Mouse (Mus musculus) granulocyte monocyte progenitor cell, adult 5-6 weeks (primary cell): ENCODE data around the gene Slc9a1. TPM values are rescaled to one million over a fixed set of nuclear protein-coding genes. Genes with fewer than 3 reads are reported as not detected.

Source experiments
- ATAC-seq: replicated peaks from 2 replicates; pipeline ENCODE4 v1.8.0; 2016; ENCODE audit warnings: mild to moderate bottlenecking, moderate TSS enrichment, inconsistent platforms; ENCODE audit not compliant: poor library complexity, severe bottlenecking
- total RNA-seq, 2 experiments: library from RNA; stranded (forward) in 1 of 2; stranded (reverse) in 1 of 2; fragments of 200-712, 200-1000 nt in 1 of 2; fragments of >200 nt in 1 of 2; fragmentation: Nextera tagmentation in 1 of 2; gene quantifications; 2 replicates each; pipeline ENCODE4 v1.2.3; 2014 to 2017

Gene Slc9a1
- total RNA-seq, 2 experiments from 2014 or later: 9.9 to 17.4 TPM

GRCm38 (mm10) chr4:133469122-133469521, 99.6 kb downstream of the Slc9a1 start:
- no peak; the same call in 1 of the 2 replicates for ATAC-seq

- ATAC-seq: no peak
Measured at GRCm38 (mm10) chr4:133471135-133471821, 101.8 kb downstream of the Slc9a1 start.

Other genes starting within 250 kb of the Slc9a1 start
- gene Wasf2, start 239.2 kb upstream of the Slc9a1 start, total RNA-seq (2014; fragmentation: Nextera tagmentation): 109 and 147 TPM in 2 replicates
- gene Wasf2, start 239.2 kb upstream of the Slc9a1 start, total RNA-seq (2017): 34.1 and 37.3 TPM in 2 replicates
- not detected in 2 replicates for gene Cd164l2, start 157.6 kb upstream of the Slc9a1 start, total RNA-seq (2014; fragmentation: Nextera tagmentation)
- not detected in 2 replicates for gene Cd164l2, start 157.6 kb upstream of the Slc9a1 start, total RNA-seq (2017)
- gene Gpr3, start 157.2 kb upstream of the Slc9a1 start, total RNA-seq (2014; fragmentation: Nextera tagmentation): not detected in 2 replicates
- gene Gpr3, start 157.2 kb upstream of the Slc9a1 start, total RNA-seq (2017): 0.36 TPM in 1 of 2 replicates, not detected in the other
- 0.19 and 2.0 TPM in 2 replicates for gene Map3k6, start 128.9 kb upstream of the Slc9a1 start, total RNA-seq (2014; fragmentation: Nextera tagmentation)
- gene Map3k6, start 128.9 kb upstream of the Slc9a1 start, total RNA-seq (2017): 3.7 and 4.1 TPM in 2 replicates
- 1.8 and 6.1 TPM in 2 replicates for gene Sytl1, start 106.6 kb upstream of the Slc9a1 start, total RNA-seq (2014; fragmentation: Nextera tagmentation)
- 2.2 and 2.6 TPM in 2 replicates for gene Sytl1, start 106.6 kb upstream of the Slc9a1 start, total RNA-seq (2017)
- 52.0 and 54.1 TPM in 2 replicates for gene Tmem222, start 91.9 kb upstream of the Slc9a1 start, total RNA-seq (2014; fragmentation: Nextera tagmentation)
- gene Tmem222, start 91.9 kb upstream of the Slc9a1 start, total RNA-seq (2017): 16.0 and 20.0 TPM in 2 replicates
- 10.2 and 10.7 TPM in 2 replicates for gene Wdtc1, start 16.2 kb upstream of the Slc9a1 start, total RNA-seq (2014; fragmentation: Nextera tagmentation)
- gene Wdtc1, start 16.2 kb upstream of the Slc9a1 start, total RNA-seq (2017): 7.2 and 9.1 TPM in 2 replicates
- not detected in 2 replicates for gene Tent5b, start 110.4 kb downstream of the Slc9a1 start, total RNA-seq (2014; fragmentation: Nextera tagmentation)
- not detected in 2 replicates for gene Tent5b, start 110.4 kb downstream of the Slc9a1 start, total RNA-seq (2017)
- not detected in 2 replicates for gene Trnp1, start 128.8 kb downstream of the Slc9a1 start, total RNA-seq (2014; fragmentation: Nextera tagmentation)
- gene Trnp1, start 128.8 kb downstream of the Slc9a1 start, total RNA-seq (2017): not detected in 2 replicates
- gene Kdf1, start 149.3 kb downstream of the Slc9a1 start, total RNA-seq (2014; fragmentation: Nextera tagmentation): 0.32 TPM in 1 of 2 replicates, not detected in the other
- not detected in 2 replicates for gene Kdf1, start 149.3 kb downstream of the Slc9a1 start, total RNA-seq (2017)
- 246 and 253 TPM in 2 replicates for gene Nudc, start 176.3 kb downstream of the Slc9a1 start, total RNA-seq (2014; fragmentation: Nextera tagmentation)
- 262 and 283 TPM in 2 replicates for gene Nudc, start 176.3 kb downstream of the Slc9a1 start, total RNA-seq (2017)
- gene Nr0b2, start 183.7 kb downstream of the Slc9a1 start, total RNA-seq (2014; fragmentation: Nextera tagmentation): 4.0 and 6.4 TPM in 2 replicates
- 1.4 and 2.0 TPM in 2 replicates for gene Nr0b2, start 183.7 kb downstream of the Slc9a1 start, total RNA-seq (2017)
- gene Gpatch3, start 205.0 kb downstream of the Slc9a1 start, total RNA-seq (2014; fragmentation: Nextera tagmentation): 4.2 and 17.8 TPM in 2 replicates
- gene Gpatch3, start 205.0 kb downstream of the Slc9a1 start, total RNA-seq (2017): 18.3 and 23.7 TPM in 2 replicates
- 11.5 and 16.2 TPM in 2 replicates for gene Gpn2, start 214.7 kb downstream of the Slc9a1 start, total RNA-seq (2014; fragmentation: Nextera tagmentation)
- 21.3 and 27.2 TPM in 2 replicates for gene Gpn2, start 214.7 kb downstream of the Slc9a1 start, total RNA-seq (2017)
- 2.8 and 3.1 TPM in 2 replicates for gene Sfn, start 232.5 kb downstream of the Slc9a1 start, total RNA-seq (2014; fragmentation: Nextera tagmentation)
- gene Sfn, start 232.5 kb downstream of the Slc9a1 start, total RNA-seq (2017): 3.6 and 4.3 TPM in 2 replicates